Mouse (Mus musculus): ENCODE measurements at regions not wholly inside any gene's neighbourhood (a gene's known extent, or its start where the extent isn't known, plus 50 kb on each side); places are given as distances from the start of the nearest gene placed in this dataset.

DNA sequence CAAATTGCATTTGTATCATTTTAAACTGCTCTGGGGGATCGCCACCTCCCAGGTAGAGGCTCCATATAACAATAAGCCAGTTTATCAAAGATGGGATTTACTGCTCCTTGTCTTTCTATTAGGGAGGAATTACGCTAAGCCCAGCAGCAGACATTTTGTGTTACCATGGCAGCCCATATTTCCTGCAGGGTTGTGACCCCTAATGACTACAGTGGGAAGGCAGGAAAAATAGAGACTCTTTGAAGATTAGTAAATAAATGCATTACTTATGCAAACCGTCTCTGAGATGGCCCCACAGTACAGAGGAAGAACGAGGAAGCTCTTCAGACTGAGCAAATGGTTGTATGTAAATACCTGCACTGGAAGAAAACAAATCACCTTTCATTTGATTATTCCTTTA lies 237.5 kb upstream of the Zic3 start:
- no peak for DNase-seq

DNA sequence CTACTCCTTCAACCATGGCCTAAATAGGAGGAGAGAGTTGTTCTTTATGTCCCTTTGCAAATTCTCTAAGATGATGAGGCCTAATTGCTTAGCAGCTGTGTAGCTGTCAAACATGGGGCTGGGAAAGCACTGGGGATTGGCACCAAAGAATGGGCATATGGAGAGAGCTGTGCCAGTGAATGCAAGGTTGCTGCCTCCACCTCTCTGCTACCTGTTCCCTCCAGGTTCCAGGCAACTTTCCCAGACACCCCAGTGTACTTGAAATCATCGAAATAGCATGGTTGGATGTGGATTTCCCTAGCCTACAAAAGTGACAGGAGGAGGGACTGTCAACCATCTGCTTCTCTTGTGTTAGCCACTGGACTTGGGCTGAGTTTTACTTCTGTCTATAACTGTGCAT lies 234.9 kb upstream of the Zic3 start:
- DNase-seq = no peak

DNA sequence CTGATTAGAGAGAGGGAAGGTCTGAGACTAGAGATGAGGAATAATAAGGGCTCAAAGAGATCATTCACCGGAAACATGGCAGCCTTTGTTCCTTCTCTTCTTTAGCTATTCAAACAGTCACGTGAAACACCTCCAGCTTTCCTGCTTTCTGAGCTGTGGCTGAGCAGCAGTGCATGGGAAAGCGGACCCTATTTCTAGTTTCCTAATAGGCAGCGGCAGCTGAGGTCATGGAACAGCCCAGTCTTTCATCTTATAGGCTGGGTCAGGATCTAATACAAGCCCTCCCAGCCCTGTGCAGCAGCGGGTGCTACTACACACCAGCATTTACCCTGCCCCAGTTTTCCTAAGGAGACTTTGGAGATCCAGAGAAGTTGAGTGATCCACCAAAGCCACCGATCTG lies 224.5 kb upstream of the Zic3 start:
- no peak for DNase-seq

DNA sequence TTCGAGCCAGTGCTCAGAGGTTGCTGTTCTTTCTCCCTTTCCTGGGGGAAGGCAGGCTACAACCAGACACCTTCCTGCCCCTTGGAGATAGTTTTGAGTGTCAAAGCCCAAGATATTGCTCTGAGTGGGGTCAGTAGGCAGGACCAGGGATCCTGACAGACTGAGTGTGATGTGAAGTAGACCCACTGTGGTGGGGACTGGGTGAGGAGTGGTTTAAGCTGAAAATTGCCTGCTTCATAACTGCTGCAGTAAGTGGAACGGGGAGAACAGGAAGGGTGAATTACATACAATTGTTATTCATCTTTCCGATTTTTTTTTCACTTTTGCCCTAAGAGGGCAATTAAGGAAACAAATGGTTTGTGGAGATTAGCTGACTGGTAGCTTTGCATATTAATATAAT lies 224.1 kb upstream of the Zic3 start:
- DNase-seq = no peak

DNA sequence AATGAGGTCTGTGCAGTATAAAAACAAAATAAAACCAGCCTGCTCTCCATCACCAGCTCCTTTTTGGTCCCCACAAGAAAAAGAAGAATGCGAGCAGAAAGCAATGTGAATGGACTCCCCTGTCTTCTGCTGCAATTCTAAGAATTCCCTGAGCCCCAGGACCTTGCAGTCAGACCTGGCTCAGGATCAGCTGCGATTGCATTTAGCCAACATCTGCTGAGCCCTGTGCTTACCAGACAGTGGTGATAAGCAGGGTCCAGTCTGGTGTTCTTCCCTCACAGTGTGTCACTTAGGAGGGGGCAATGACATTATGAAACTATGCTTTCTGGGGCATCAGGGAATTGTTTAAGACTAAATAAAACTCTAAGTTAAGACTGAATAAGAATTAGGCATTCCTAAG lies 223.6 kb upstream of the Zic3 start:
- peak; percentile 14 for DNase-seq

Data from adrenal gland, postnatal 10 days (tissue).